Mouse (Mus musculus) brain, embryonic 14.5 days (tissue): ENCODE measurements around the gene Usp28. TPM values are rescaled to one million over a fixed set of nuclear protein-coding genes. Genes with fewer than 3 reads are reported as not detected.
"Not testable (repeated sequence)": the region's sequence is repeated elsewhere in the genome, so short reads cannot be mapped to it uniquely, and the experiment has no call there.

Experiments
- DNase-seq: peaks from one replicate; pipeline ENCODE4 v3.0.0-alpha.2; 2011; ENCODE audit warnings: low read depth
- CTCF ChIP-seq: fragments of 200-500 bp; IDR thresholded peaks from 2 replicates; pipeline ENCODE4 v1.5.1; 2012; ENCODE audit warnings: inconsistent platforms, mild to moderate bottlenecking, moderate library complexity, borderline replicate concordance; ENCODE audit not compliant: insufficient read depth, insufficient read length; ENCODE audit errors: extremely low read depth
- POLR2A ChIP-seq: fragments of 200-500 bp; IDR thresholded peaks from 2 replicates; pipeline ENCODE4 v1.6.1; 2012; ENCODE audit warnings: mild to moderate bottlenecking, inconsistent platforms, borderline replicate concordance; ENCODE audit not compliant: poor library complexity, insufficient read depth, insufficient read length, severe bottlenecking; ENCODE audit errors: extremely low read depth
- polyA plus RNA-seq: library from polyadenylated mRNA; depleted of rRNA; stranded (reverse); fragments of >200 nt; gene quantifications from 2 replicates; pipeline ENCODE4 v1.2.3, GENCODE M21; 2012; rRNA removed

Usp28 gene
- polyA plus RNA-seq: 44.9 and 49.2 TPM in 2 replicates

DNA sequence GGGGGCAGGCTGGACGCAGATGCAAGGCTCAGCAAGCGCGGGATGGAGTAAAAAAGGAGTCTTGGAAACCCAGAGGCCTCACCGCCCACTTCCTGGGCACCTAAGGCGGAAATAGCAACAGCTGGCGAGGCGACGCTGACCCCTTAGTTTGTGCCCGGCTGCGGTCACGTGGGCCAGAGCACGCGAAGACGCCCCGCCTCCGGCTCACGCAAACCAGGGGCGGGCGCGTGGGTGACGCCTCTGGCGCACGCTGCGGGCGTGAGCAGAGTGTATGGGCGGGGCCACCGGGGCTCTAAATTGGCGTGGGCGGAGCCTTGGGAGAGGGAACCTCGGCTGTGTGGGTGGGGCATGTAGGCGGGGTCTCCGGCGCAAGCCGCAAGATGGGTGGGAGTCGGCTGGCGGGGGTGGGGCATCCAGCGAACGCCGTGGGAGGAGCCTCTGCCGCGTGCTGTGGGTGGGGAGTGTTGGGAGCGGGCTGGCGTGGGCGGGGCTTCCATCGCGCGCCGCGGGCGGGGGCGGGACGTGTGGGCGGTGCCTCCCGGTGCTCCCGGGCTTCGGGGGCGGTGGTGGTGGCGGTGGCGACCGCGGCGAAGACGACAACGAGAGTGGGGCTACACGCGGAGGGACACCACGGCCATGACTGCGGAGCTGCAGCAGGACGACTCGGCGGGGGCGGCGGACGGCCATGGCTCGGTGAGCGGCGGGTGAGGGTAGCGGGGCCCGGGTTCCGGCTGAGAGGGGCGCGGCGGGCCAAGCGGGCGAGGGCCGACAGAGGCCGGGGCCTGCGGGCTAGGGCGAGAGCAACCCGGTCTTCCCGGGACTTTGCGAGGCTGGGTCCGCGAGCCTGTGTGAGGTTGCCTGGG, at the start of gene Usp28:
Usp28 (plus strand) TSS at position 531 of the 863 bp plus-strand sequence.
- TF ChIP-seq CTCF: no peak
- TF ChIP-seq POLR2A: peak; percentile 89
- DNase-seq: peak; percentile 99

DNA sequence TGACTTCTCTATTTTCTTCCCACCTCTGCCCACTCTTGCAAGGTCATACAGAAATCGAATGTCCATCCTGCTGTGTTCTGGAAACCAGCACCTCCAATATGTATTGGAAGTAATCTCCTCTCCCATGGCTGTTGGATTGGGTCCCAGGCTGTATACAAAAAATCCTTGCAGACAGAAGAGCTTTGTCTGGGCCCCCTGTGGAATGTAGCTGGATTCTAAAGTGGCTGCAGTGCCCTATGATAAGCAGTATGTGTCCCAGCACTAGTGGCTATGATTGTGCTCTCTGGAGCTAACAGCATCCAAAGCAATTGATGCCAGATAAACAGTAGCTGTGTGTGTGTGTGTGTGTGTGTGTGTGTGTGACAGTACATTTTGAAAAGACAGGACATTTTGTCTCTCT, 42.8 kb upstream of the Usp28 start:
- TF ChIP-seq CTCF: no peak
- no peak for TF ChIP-seq POLR2A
- DNase-seq: peak; percentile 64

DNA sequence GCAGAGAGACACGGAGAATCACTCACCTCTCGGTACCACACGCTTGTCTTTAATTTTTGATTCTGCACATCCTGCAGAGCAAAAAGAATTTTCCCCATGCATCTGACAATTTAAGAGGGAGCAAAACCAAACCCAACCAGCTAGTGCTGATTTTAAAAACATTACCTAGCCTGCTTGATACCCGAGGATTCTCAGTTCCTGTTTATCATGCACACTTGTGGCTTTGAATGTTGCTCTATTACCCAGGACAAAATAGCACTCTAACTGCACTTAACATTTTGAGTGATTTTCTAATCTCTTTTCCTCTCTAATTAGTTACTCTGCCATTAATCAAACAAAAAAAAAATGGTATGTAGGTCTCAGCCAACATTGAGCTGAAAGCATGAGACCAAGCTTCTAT, 37.6 kb upstream of the Usp28 start:
- TF ChIP-seq CTCF (no peak), POLR2A (no peak)
- no peak for DNase-seq

DNA sequence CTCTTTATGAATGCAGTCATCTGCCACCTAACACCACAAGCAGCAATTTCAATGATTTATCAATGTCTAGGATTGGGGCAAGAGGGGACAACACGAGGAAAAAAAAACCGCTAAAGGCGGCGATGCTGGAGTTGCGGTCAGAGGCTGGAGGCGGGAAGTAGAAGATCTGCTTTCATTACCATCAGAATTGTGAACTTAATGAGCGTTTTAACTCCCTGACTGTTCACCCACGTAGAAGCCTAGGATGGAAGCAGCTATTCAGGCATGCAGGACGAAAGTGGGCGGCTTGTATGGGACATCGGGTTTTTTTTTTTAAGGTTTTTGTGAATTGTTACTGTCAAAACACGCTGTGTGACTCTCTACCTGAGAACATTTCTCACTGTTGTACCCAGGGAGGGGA, 23.9 kb upstream of the Usp28 start:
- DNase-seq: peak; percentile 16
- TF ChIP-seq CTCF (no peak), POLR2A (no peak)

DNA sequence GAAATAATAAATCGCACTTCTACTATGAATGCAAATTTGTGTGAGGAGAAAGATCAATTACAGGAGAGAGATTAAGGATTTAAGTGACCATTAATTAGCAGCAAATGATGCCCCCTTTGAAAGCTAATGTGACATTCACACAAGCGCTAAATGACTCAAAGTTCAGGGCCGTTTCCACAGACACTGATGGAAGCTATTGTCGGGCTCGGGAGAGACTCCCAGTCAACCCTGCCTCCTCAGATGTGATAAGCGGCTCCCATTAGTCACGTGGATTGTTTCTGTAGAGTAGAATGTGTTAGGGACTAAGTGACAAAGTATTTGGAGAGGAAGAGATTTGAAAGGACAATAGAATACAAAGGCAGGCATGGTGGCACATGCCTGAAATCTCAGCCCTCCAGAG, 23.0 kb upstream of the Usp28 start:
- TF ChIP-seq POLR2A (no peak), CTCF (no peak)
- peak; percentile 68 for DNase-seq

DNA sequence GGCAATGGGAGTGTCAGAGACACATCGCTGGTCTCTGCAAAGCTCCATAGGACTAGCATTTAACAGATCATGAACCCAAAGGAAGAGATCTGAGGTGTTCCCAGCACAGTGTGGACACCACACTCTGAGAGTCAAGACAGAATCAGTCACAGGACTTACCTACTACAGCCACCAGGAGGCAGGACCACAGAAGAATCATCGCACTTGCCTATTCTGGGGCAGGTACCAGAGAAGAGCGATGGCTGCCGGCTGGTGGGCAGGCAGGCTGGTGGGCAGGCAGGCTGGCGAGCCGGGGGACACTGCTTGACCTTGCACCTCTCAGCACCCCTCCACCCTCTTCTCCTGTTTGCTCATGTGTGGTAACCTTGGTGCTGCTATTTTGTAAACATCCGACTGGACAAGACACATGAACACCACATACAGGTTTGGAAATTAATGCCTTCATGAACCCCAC, 20.6 kb upstream of the Usp28 start, which contains the start of gene Htr3b:
Htr3b (minus strand) TSS at position 404 of the 454 bp plus-strand sequence.
- TF ChIP-seq CTCF (peak; percentile 21; the same call in 1 of the 2 replicates), POLR2A (no peak)
- DNase-seq: no peak

DNA sequence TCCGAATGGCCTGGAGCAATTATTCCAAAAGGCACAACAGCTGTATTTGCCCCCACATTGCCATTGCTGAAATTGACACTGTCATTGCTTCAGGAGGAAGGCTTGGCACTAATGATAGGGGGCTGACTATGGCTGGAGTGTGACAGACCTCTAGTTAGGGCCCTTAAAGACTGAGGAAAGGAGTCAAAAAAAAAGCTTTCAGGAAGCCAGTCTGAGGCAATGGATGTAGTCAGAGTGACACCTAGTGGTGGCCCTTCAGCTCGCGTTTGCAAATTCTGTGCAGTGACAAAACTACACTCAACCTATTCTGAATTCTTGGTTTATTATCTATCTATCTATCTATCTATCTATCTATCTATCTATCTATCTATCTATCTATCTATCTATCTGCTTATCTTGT, 12.7 kb upstream of the Usp28 start:
- peak; percentile 86 for TF ChIP-seq CTCF
- no peak for TF ChIP-seq POLR2A
- peak; percentile 86 for DNase-seq

DNA sequence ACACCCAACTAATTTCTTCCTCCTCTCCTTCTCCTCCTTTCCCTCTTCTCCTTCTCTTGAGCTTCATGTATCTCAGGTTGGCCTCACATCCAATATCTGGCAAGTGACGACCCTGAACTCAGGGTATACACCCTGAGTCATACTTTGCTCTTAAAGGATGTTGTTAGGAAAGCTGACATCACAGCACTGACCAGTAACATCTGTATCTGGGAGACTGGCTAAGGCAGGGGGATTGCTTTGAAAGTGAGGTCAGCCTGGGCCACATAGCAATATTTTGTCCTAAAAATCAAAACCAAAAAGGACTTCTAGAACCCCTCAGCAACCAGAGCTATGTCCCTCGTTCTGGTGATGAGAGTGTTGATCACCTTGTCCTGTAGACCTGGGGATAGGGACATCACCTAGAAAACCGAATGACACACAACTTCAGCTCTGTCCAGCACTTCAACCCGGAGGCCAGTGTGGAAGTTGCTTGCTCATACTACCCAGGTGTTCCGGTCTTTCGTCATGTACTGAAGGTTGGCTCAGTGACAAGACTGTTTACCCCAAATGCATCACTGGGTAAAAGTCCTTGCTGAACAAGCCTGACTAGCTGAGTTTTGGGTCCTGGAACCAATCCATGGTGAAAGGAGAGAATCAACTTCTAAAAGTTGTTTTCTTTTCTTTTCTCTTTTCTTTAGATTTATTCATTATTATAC, 8.4 kb upstream of the Usp28 start:
- DNase-seq: no peak
- TF ChIP-seq CTCF (no peak), POLR2A (no peak)

DNA sequence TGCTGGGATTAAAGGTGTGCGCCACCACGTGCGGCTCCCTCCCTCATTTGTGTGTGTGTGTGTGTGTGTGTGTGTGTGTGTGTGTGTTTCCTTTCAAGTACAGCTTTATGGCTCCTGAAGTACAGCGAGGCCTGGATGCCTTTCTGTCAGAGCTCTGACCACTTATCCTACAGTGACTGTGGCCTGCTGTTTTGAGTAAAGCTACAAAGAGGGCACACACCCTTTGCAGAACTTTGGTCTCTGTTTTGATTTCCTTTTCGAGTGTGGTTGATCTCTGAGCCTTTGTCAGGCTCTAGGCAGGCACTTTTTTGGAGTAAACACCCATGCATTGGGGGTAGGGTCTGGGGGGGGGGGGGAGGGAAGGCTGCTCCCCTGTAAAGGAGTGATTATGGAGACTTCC, 4.8 kb upstream of the Usp28 start:
- no peak for DNase-seq
- TF ChIP-seq CTCF (no peak), POLR2A (no peak)

DNA sequence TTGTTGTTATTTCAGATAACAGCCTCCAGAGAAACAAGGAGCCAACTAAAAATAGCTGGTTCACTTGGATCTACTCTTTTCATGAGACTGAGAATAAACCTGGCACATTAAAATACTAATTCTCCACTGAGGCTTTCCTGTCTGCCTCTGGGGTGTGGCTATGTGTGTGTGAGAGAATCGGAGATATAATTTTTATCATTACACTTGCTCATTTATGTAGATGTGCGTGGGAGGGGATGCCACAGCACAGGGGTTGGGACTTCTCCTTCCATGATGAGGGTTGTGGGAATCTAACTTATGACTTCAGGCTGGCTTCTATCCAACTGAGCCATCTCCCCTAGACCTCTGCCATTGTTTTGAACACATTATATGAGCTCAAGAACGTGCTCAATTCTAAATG, 4.4 kb upstream of the Usp28 start:
- DNase-seq: no peak
- no peak for TF ChIP-seq POLR2A
- no peak for TF ChIP-seq CTCF

DNA sequence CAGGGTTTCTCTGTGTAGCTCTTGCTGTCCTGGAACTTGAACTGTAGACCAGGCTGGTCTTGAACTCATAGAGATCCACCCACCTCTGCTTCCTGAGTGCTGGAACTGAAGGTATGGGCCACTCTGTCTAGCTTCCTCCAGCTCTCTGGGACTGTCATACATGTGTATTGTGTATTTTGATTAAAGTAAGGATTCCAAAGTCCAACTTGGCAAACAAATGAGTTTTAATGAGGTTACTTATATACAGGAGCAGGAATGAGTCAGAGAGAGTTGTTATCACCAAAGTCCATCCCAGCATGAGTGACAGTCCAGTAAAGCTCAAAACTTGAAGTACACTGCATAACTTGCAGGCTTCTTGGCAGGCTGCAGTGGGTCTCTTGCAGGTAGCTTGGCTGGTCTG, 3.3 kb upstream of the Usp28 start:
- DNase-seq: no peak
- TF ChIP-seq CTCF: no peak
- TF ChIP-seq POLR2A: no peak

DNA sequence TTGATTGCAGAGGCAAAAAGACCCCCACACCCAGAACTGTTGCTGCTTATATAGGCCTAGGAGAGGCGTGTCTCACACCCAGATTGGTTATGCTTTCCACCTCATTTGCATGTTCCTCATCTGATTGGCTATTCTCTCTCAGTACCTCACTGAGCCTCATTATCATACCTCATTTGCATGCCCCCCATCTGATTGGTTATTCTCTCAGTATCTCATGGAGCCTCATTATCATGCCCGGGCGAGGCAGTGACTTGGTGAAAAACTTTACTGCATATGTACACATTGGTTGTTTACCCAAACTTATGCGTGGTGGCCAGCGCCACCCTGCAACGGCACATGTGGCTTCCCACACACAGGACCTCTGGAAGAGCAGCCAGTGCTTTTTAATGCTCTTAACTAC, 1.4 kb upstream of the Usp28 start:
- DNase-seq: not testable (repeated sequence)

DNA sequence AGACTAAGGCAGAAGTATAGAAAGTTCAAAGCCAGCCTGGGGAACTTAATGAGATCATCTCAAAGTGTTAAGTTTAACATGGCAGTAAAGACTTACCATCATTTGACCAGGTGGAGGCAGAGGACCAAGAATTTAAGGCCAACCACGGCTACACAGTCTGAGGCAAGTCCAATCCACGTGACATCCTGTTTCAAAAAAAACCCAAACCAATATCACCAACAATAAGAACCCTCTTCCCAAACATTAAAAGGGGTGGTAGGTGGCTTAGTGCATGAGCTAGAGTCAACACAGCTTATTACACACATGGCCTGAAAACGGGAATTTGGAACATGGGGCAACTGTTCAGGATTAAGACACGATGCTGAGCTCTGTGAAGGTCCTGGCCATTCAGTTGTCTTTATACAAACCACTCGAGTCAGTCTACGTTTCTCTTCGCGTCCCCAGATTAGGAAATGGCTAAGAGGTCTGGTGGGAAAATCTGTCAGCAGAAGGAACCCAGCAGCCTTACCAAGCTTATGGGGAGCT, 793 bp upstream of the Usp28 start:
- no peak for DNase-seq
- TF ChIP-seq CTCF: no peak
- no peak for TF ChIP-seq POLR2A
